8 mouse cellular contexts compared by ENCODE assay signal in the genomic region with DNA sequence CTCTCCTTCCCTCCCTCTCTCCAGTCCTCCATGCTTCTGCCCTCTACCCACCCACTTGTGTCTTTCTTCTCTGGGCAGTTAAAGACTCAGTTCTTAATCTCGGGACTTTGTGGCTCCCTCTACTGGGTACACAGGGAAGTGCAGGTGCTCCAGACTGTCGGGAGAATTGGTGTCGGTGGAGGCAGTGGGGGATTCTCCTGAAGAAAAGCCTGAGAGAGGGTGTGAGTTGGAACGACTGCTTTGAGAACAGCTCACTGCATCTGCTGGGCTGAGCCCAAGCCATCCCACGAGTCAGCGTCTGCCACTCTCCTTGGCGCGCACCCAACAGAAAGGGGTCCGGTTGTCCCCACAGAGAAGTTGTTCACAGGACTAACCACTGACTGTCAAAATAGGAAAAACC. TPM values are rescaled to one million over a fixed set of nuclear protein-coding genes. Genes with fewer than 3 reads are reported as not detected.
A peak's percentile ranks its signal among the peaks of the same experiment; 100 is the strongest.
DNase-seq lines count a peak whose midpoint lies in the region.

No protein-coding gene starts in this region.

- intact Hi-C loops in left cerebral cortex, postnatal 36 days (cut with DNase I): loop anchor here (5.0 kb wide), 2 partner anchors 66 to 126 kb away; no protein-coding TSS in a partner anchor

- DNase-seq in kidney, adult 9 months: peak; percentile 67
- no peak for DNase-seq in kidney, adult 11 months
- DNase-seq in ES-CJ7 (ENCODE audit: low read depth, low spot score): peak; percentile 86
- DNase-seq in adrenal gland, postnatal 36 days: peak; percentile 61 to 69
- DNase-seq in frontal cortex, adult 2 months (ENCODE audit: extremely low spot score in 1 of 2, low spot score in 1 of 2): peak; percentile 41 to 79
- DNase-seq in left cerebral cortex, postnatal 36 days (ENCODE audit: low spot score in 2 of 2): peak; percentile 63 to 69
- peak; percentile 63 for DNase-seq in right cerebral cortex, postnatal 25 days
- no peak for DNase-seq in yolk sac, embryonic 10.5 days (ENCODE audit: low spot score)

RNA-seq across cellular contexts. Expression of gene Arhgef19, which starts 28.5 kb away (rescaled TPM):
- 10 to 100 TPM; 31.2 to 75.4 TPM for total RNA-seq in adrenal gland, postnatal 36 days (2021)
- 10.4 and 11.8 TPM in 2 replicates for polyA plus RNA-seq in frontal cortex, adult 2 months (2012; rRNA removed)
- 10 to 100 TPM; 14.6 to 15.3 TPM for total RNA-seq in left cerebral cortex, postnatal 36 days (2021)

RNA-seq across cellular contexts. Expression of gene Epha2, which starts 33.2 kb away (rescaled TPM):
- 10 to 100 TPM; 14.4 to 23.6 TPM for total RNA-seq in adrenal gland, postnatal 36 days (2021)
- 2.3 and 2.6 TPM in 2 replicates for polyA plus RNA-seq in frontal cortex, adult 2 months (2012; rRNA removed)
- 1 to 10 TPM; 1.4 to 1.5 TPM for total RNA-seq in left cerebral cortex, postnatal 36 days (2021)

RNA-seq across cellular contexts. Expression of gene Rsg1, which starts 54.1 kb away (rescaled TPM):
- 1 to 10 TPM in 1 of 2 experiments, under 1 TPM in 1; 0.96 to 1.2 TPM for total RNA-seq in adrenal gland, postnatal 36 days (2021)
- 3.4 and 3.8 TPM in 2 replicates for polyA plus RNA-seq in frontal cortex, adult 2 months (2012; rRNA removed)
- 1 to 10 TPM; 3.2 to 3.3 TPM for total RNA-seq in left cerebral cortex, postnatal 36 days (2021)

Comparison
In these comparisons a context has a peak if more than half of its experiments do, and no peak if none do; other contexts are left out.
1. DNase-seq: peak in kidney, adult 9 months (single experiment), ES-CJ7 (single experiment), adrenal gland, postnatal 36 days (2 of 2), frontal cortex, adult 2 months (2 of 2), left cerebral cortex, postnatal 36 days (2 of 2) and right cerebral cortex, postnatal 25 days (single experiment); none in kidney, adult 11 months (single experiment) and yolk sac, embryonic 10.5 days (single experiment).
2. RNA of gene Epha2, which starts 33.2 kb away (total RNA-seq): 14.4 to 23.6 TPM in adrenal gland, postnatal 36 days; 1.4 to 1.5 TPM in left cerebral cortex, postnatal 36 days; every median in the first group is over 4 times any median in the second.